Mouse (Mus musculus) stomach, embryonic 15.5 days (tissue): ENCODE measurements around the gene Nicn1. TPM values are rescaled to one million over a fixed set of nuclear protein-coding genes. Genes with fewer than 3 reads are reported as not detected.
"Not testable (repeated sequence)": the region's sequence is repeated elsewhere in the genome, so short reads cannot be mapped to it uniquely, and the experiment has no call there.

Experiments
- ATAC-seq: fragments of 200-750 bp; cut with Nextera tagmentation; 2 replicates; pipeline ENCODE4 v1.8.0; 2017; ENCODE audit warnings: low read depth, moderate number of reproducible peaks, moderate TSS enrichment; ENCODE audit not compliant: insufficient read depth, low FRiP score
- H3K27ac ChIP-seq: fragments of 300-500 bp; sonication (generic); 2 replicates; pipeline ENCODE4 v1.5.1; 2015; ENCODE audit warnings: mild to moderate bottlenecking, inconsistent platforms
- H3K27me3 ChIP-seq: fragments of 300-500 bp; sonication (generic); replicated peaks from 2 replicates; pipeline ENCODE4 v1.6.1; 2015; ENCODE audit warnings: inconsistent platforms
- H3K36me3 ChIP-seq: fragments of 300-500 bp; sonication (generic); 2 replicates; pipeline ENCODE4 v1.6.1; 2015; ENCODE audit warnings: inconsistent platforms
- H3K4me1 ChIP-seq: fragments of 300-500 bp; sonication (generic); 2 replicates; pipeline ENCODE4 v1.6.1; 2015; ENCODE audit warnings: inconsistent platforms
- H3K4me2 ChIP-seq: fragments of 300-500 bp; sonication (generic); 2 replicates; pipeline ENCODE4 v1.6.1; 2015; ENCODE audit warnings: mild to moderate bottlenecking, inconsistent platforms
- H3K4me3 ChIP-seq: fragments of 300-500 bp; sonication (generic); replicated peaks from 2 replicates; pipeline ENCODE4 v1.5.1; 2015; ENCODE audit warnings: inconsistent platforms
- H3K9ac ChIP-seq: fragments of 300-500 bp; sonication (generic); 2 replicates; pipeline ENCODE4 v1.6.1; 2015; ENCODE audit warnings: inconsistent platforms
- H3K9me3 ChIP-seq: fragments of 300-500 bp; sonication (generic); 2 replicates; pipeline ENCODE4 v1.6.1; 2016; ENCODE audit warnings: inconsistent platforms
- WGBS: fragments of 180-500 bp; shearing (Covaris S2); methylation state at CpG from one replicate; pipeline ENCODE4 v1.1.7; 2015; 5-methylcytosine and 5-hydroxymethylcytosine counted together
- polyA plus RNA-seq: library from polyadenylated mRNA; unstranded; fragments of >200 nt; fragmentation: Nextera tagmentation; extraction: Ambion mirVana; gene quantifications from 2 replicates; pipeline ENCODE4 v1.2.1, GENCODE M21; 2015

Nicn1 gene
- polyA plus RNA-seq, 1 experiment from 2014 or later: 27.6 TPM

GRCm38 (mm10) chr9:108307021-108307807 lies 17.0 kb downstream of the Nicn1 start:
- Histone ChIP-seq H3K9me3 (no peaks in the 10 kb centered on the region), H3K4me2 (peak overlapping the region; percentile 70), H3K9ac (peak overlapping the region; percentile 72; the same call in 1 of the 2 replicates), H3K36me3 (peaks cover 8% of the 10 kb centered on the region; the same call in 1 of the 2 replicates), H3K27ac (peak overlapping the region; percentile 98), H3K4me1 (peaks cover 13% of the 10 kb centered on the region), H3K4me3 (peak overlapping the region; percentile 58), H3K27me3 (no peaks in the 10 kb centered on the region)
- ATAC-seq: no peak
- 7% methylated on average over 12 of the region's 12 CpGs for whole genome bisulfite sequencing

GRCm38 (mm10) chr9:108308141-108308540 lies 17.9 kb downstream of the Nicn1 start:
- peak overlapping the region; percentile 70 for H3K4me2 ChIP-seq
- 0 out of 2 replicates have a peak overlapping the region, but pooled peaks have one; percentile 2 for H3K9ac ChIP-seq
- 47% methylated on average over 2 of the region's 2 CpGs for WGBS
- H3K9me3 ChIP-seq: no peaks in the 10 kb centered on the region
- H3K4me1 ChIP-seq: peaks cover 13% of the 10 kb centered on the region
- peak overlapping the region; percentile 36 for H3K4me3 ChIP-seq
- H3K27me3 ChIP-seq: no peaks in the 10 kb centered on the region
- no peak for ATAC-seq
- no peak overlapping the region for H3K27ac ChIP-seq
- peaks cover 10% of the 10 kb centered on the region; the same call in 1 of the 2 replicates for H3K36me3 ChIP-seq

GRCm38 (mm10) chr9:108317572-108317971 lies 27.3 kb downstream of the Nicn1 start:
- no peaks in the 10 kb centered on the region for H3K9me3 ChIP-seq
- H3K27me3 ChIP-seq: no peaks in the 10 kb centered on the region
- no peak overlapping the region for H3K4me2 ChIP-seq
- no peak overlapping the region for H3K4me3 ChIP-seq
- 90% methylated on average over 3 of the region's 3 CpGs for WGBS
- no peak overlapping the region for H3K27ac ChIP-seq
- H3K4me1 ChIP-seq: no peaks in the 10 kb centered on the region; the same call in 1 of the 2 replicates
- H3K36me3 ChIP-seq: peaks cover 20% of the 10 kb centered on the region
- ATAC-seq: no peak
- no peak overlapping the region for H3K9ac ChIP-seq

- 76% methylated on average over 2 of the region's 2 CpGs for WGBS
- Histone ChIP-seq H3K36me3 (peaks cover 19% of the 10 kb centered on the region), H3K9ac (no peak overlapping the region)
These were observed 28.2 kb downstream of the Nicn1 start for GRCm38 (mm10) chr9:108318462-108318861.

GRCm38 (mm10) chr9:108322054-108322453 lies 31.8 kb downstream of the Nicn1 start:
- H3K36me3 ChIP-seq, H3K9me3 ChIP-seq, H3K4me2 ChIP-seq, H3K27ac ChIP-seq, H3K4me3 ChIP-seq, H3K9ac ChIP-seq, ATAC-seq, H3K27me3 ChIP-seq, H3K4me1 ChIP-seq: not testable (repeated sequence)
- WGBS: 89% methylated on average over 7 of the region's 7 CpGs

More at GRCm38 (mm10) chr9:108318462-108318861, 28.2 kb downstream of the Nicn1 start:
- no peaks in the 10 kb centered on the region for H3K27me3 ChIP-seq
- H3K4me3 ChIP-seq: no peak overlapping the region
- no peak overlapping the region for H3K27ac ChIP-seq
- H3K9me3 ChIP-seq: no peaks in the 10 kb centered on the region
- no peaks in the 10 kb centered on the region; the same call in 1 of the 2 replicates for H3K4me1 ChIP-seq
- ATAC-seq: no peak
- H3K4me2 ChIP-seq: no peak overlapping the region

- Histone ChIP-seq H3K27me3 (no peaks in the 10 kb centered on the region), H3K9me3 (no peaks in the 10 kb centered on the region), H3K27ac (no peak overlapping the region), H3K9ac (no peak overlapping the region), H3K4me2 (no peak overlapping the region), H3K4me1 (no peaks in the 10 kb centered on the region; the same call in 1 of the 2 replicates), H3K4me3 (no peak overlapping the region), H3K36me3 (peaks cover 26% of the 10 kb centered on the region)
- ATAC-seq: no peak
- 73% methylated on average over 1 of the region's 1 CpGs for WGBS
These were observed 34.6 kb downstream of the Nicn1 start for GRCm38 (mm10) chr9:108324784-108325183.

- Histone ChIP-seq H3K27me3 (no peaks in the 10 kb centered on the region), H3K27ac (no peak overlapping the region), H3K36me3 (peaks cover 31% of the 10 kb centered on the region), H3K4me1 (no peaks in the 10 kb centered on the region), H3K4me3 (no peak overlapping the region), H3K9me3 (no peaks in the 10 kb centered on the region), H3K4me2 (no peak overlapping the region), H3K9ac (no peak overlapping the region)
- ATAC-seq: no peak
- 100% methylated on average over 2 of the region's 2 CpGs for WGBS
These were observed 35.6 kb downstream of the Nicn1 start for GRCm38 (mm10) chr9:108325811-108326210.

- Histone ChIP-seq H3K4me3 (0 out of 2 replicates have a peak overlapping the region, but pooled peaks have one; percentile 60), H3K9ac (no peak overlapping the region), H3K27me3 (no peaks in the 10 kb centered on the region), H3K27ac (peak overlapping the region; percentile 93), H3K36me3 (peaks cover 27% of the 10 kb centered on the region), H3K9me3 (no peaks in the 10 kb centered on the region), H3K4me2 (peak overlapping the region; percentile 64), H3K4me1 (peaks cover 18% of the 10 kb centered on the region)
- 64% methylated on average over 10 of the region's 10 CpGs for WGBS
- ATAC-seq: no peak
These were observed 47.8 kb downstream of the Nicn1 start for GRCm38 (mm10) chr9:108337848-108338550.

GRCm38 (mm10) chr9:108338551-108338885 lies 48.3 kb downstream of the Nicn1 start:
- Histone ChIP-seq H3K9ac (no peak overlapping the region), H3K9me3 (no peaks in the 10 kb centered on the region), H3K27ac (peak overlapping the region; percentile 93), H3K4me3 (peak overlapping the region; percentile 60; the same call in 1 of the 2 replicates), H3K4me2 (peak overlapping the region; percentile 64), H3K36me3 (peaks cover 22% of the 10 kb centered on the region), H3K27me3 (no peaks in the 10 kb centered on the region), H3K4me1 (peaks cover 18% of the 10 kb centered on the region)
- 26% methylated on average over 6 of the region's 6 CpGs for WGBS
- ATAC-seq: no peak

GRCm38 (mm10) chr9:108338886-108339781 lies 48.9 kb downstream of the Nicn1 start, which contains the start of gene Gpx1:
Gene Gpx1, plus strand, starts transcription at chr9:108338903.
- peak within 1 kb of the TSS; percentile 93 for H3K27ac ChIP-seq
- H3K9me3 ChIP-seq: no peaks in the 10 kb centered on the region
- no peaks in the 10 kb centered on the region for H3K27me3 ChIP-seq
- peak within 1 kb of the TSS; percentile 55 for H3K9ac ChIP-seq
- H3K4me2 ChIP-seq: peak within 1 kb of the TSS; percentile 64
- ATAC-seq: peak; percentile 95
- peaks cover 18% of the 10 kb centered on the region for H3K4me1 ChIP-seq
- H3K4me3 ChIP-seq: peak within 1 kb of the TSS; percentile 60
- WGBS: under 1% methylated on average over 49 of the region's 49 CpGs
- peaks cover 17% of the 10 kb centered on the region for H3K36me3 ChIP-seq

- Histone ChIP-seq H3K4me2 (peak overlapping the region; percentile 64), H3K36me3 (peaks cover 9% of the 10 kb centered on the region), H3K4me3 (peak overlapping the region; percentile 60), H3K27me3 (no peaks in the 10 kb centered on the region), H3K27ac (peak overlapping the region; percentile 93), H3K9ac (peak overlapping the region; percentile 55), H3K4me1 (peaks cover 18% of the 10 kb centered on the region), H3K9me3 (no peaks in the 10 kb centered on the region)
- WGBS: 7% methylated on average over 20 of the region's 20 CpGs
- no peak for ATAC-seq
These were observed 49.6 kb downstream of the Nicn1 start for GRCm38 (mm10) chr9:108339886-108340257.
